Comparison of ENCODE assay signal across 8 mouse cellular contexts in the genomic region with DNA sequence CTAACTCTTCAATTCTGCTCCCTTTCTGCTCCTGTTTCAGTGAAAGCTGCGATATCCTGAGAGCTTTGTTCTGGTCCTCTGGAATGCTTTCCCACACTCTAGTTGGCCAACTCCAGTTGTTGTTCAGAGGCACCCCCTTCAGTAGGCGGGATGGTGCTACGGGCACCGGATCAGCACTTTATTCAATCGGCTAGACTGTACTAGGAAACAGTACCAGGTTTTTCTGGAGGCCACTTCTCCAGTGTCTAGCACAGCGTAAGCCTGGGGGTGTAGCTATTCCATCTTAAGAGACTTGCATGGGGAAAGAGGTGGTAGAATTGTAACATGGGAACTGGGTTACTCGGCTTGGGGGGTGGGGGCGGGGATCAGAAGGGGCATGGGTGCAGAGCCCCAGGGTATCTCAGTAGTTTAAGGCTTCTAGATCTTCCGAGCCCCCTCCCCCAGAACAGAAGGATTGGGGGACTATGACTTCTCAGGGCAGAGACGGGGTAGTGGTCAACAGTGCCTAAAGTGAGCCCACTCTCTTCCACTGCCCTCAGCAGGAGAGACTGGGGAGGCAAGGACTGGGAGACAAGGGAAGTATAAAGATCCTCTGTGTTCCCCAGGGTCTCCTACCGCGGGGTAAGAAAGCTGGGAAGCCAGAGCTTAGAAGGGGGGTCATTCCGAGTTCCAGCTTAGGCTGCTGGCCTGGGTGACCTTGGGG. TPM values are rescaled to one million over a fixed set of nuclear protein-coding genes. Genes with fewer than 3 reads are reported as not detected.
DNase-seq lines count a peak whose midpoint lies in the region; ATAC-seq and TF ChIP-seq lines count a peak whose summit lies in the region.

No protein-coding gene starts in this region.

- H3K9ac ChIP-seq in heart, embryonic 13.5 days, result peak overlapping the region; percentile 87
- peak overlapping the region; percentile 56 for H3K9ac ChIP-seq in forebrain, embryonic 15.5 days (replicated peaks)
- H3K9ac ChIP-seq in liver, embryonic 15.5 days, result no peak overlapping the region

- DNase-seq in heart, adult 9 months (ENCODE audit: low spot score in 2 of 2), result no peak
- no peak for DNase-seq in G1E (ENCODE audit: low spot score)
- no peak for DNase-seq in c-Kit-positive CD71-positive TER-119-positive erythroid progenitor cells, embryonic 14.5 days (ENCODE audit: low spot score)
- no peak for DNase-seq in adrenal gland, postnatal 4 days (ENCODE audit: low spot score in 2 of 2)
- DNase-seq in urinary bladder, postnatal 36 days (ENCODE audit: low spot score in 2 of 2), result no peak

- peak overlapping the region; percentile 99 for H3K4me2 ChIP-seq in heart, embryonic 13.5 days
- H3K4me2 ChIP-seq in forebrain, embryonic 15.5 days (replicated peaks), result peak overlapping the region; percentile 94
- peak overlapping the region; percentile 83 for H3K4me2 ChIP-seq in liver, embryonic 15.5 days

- peaks cover 31% of the 10 kb centered on the region for H3K4me1 ChIP-seq in heart, embryonic 13.5 days
- peaks cover 14% of the 10 kb centered on the region for H3K4me1 ChIP-seq in G1E (ENCODE audit: insufficient read depth, low read depth, low read length)
- peaks cover 13% of the 10 kb centered on the region for H3K4me1 ChIP-seq in forebrain, embryonic 15.5 days
- peaks cover 10% of the 10 kb centered on the region for H3K4me1 ChIP-seq in liver, embryonic 15.5 days (replicated peaks)

- H3K4me3 ChIP-seq in heart, embryonic 13.5 days, result peak overlapping the region; percentile 81
- H3K4me3 ChIP-seq in G1E (ENCODE audit: low read depth, low read length), result peak overlapping the region; percentile 66; the same call in 1 of the 2 replicates
- H3K4me3 ChIP-seq in forebrain, embryonic 15.5 days, result peak overlapping the region; percentile 59
- peak overlapping the region; percentile 55 for H3K4me3 ChIP-seq in liver, embryonic 15.5 days (replicated peaks)

- 22% methylated on average over 13 of the region's 13 CpGs for WGBS in heart, embryonic 13.5 days
- 24% methylated on average over 13 of the region's 13 CpGs for WGBS in forebrain, embryonic 15.5 days
- 28% methylated on average over 13 of the region's 13 CpGs for WGBS in liver, embryonic 15.5 days (ENCODE audit: insufficient replicate concordance)

- TF ChIP-seq CTCF in G1E (IDR thresholded peaks at IDR 0.05; ENCODE audit: low read depth, low read length), result no peak

- H3K9me3 ChIP-seq in heart, embryonic 13.5 days, result no peaks in the 10 kb centered on the region
- no peaks in the 10 kb centered on the region for H3K9me3 ChIP-seq in G1E (replicated peaks)
- H3K9me3 ChIP-seq in forebrain, embryonic 15.5 days, result no peaks in the 10 kb centered on the region
- H3K9me3 ChIP-seq in liver, embryonic 15.5 days (replicated peaks), result no peaks in the 10 kb centered on the region

- peak overlapping the region; percentile 57 for H3K27ac ChIP-seq in heart, embryonic 13.5 days (replicated peaks)
- no peak overlapping the region for H3K27ac ChIP-seq in forebrain, embryonic 15.5 days (replicated peaks)
- H3K27ac ChIP-seq in liver, embryonic 15.5 days (replicated peaks), result no peak overlapping the region

- H3K36me3 ChIP-seq in heart, embryonic 13.5 days, result no peaks in the 10 kb centered on the region
- no peaks in the 10 kb centered on the region for H3K36me3 ChIP-seq in G1E (replicated peaks)
- H3K36me3 ChIP-seq in forebrain, embryonic 15.5 days, result no peaks in the 10 kb centered on the region
- no peaks in the 10 kb centered on the region for H3K36me3 ChIP-seq in liver, embryonic 15.5 days (replicated peaks)

- ATAC-seq in heart, embryonic 13.5 days (ENCODE audit: extremely low read depth, insufficient number of reproducible peaks, low FRiP score, low TSS enrichment), result no peak
- ATAC-seq in G1E (ENCODE audit: extremely low read depth, insufficient number of reproducible peaks, low FRiP score, poor library complexity, severe bottlenecking), result no peak
- ATAC-seq in forebrain, embryonic 15.5 days (replicated peaks), result peak; percentile 39
- ATAC-seq in liver, embryonic 15.5 days (ENCODE audit: insufficient read depth), result no peak

- peaks cover 60% of the 10 kb centered on the region for H3K27me3 ChIP-seq in heart, embryonic 13.5 days (replicated peaks)
- H3K27me3 ChIP-seq in G1E (ENCODE audit: insufficient read depth, low read length), result peaks cover 82% of the 10 kb centered on the region
- H3K27me3 ChIP-seq in forebrain, embryonic 15.5 days, result peaks cover 12% of the 10 kb centered on the region; the same call in 1 of the 2 replicates
- H3K27me3 ChIP-seq in liver, embryonic 15.5 days, result peaks cover 89% of the 10 kb centered on the region

RNA-seq across cellular contexts. Expression of a gene that starts 0.7 kb away (rescaled TPM):
- polyA plus RNA-seq in heart, embryonic 13.5 days (2015; fragmentation: Nextera tagmentation; extraction: Ambion mirVana), result 1.6 and 2.3 TPM in 2 replicates
- total RNA-seq in G1E (2014; fragmentation: Nextera tagmentation) (20.8 and 30.5 TPM in 2 replicates), G1E (2017) (22.5 and 23.2 TPM in 2 replicates)
- 8.3 and 9.2 TPM in 2 replicates for polyA plus RNA-seq in G1E (2012)
- polyA plus RNA-seq in forebrain, embryonic 15.5 days (2015; fragmentation: Nextera tagmentation; extraction: Ambion mirVana), result 0.38 and 0.60 TPM in 2 replicates
- 0.13 and 0.25 TPM in 2 replicates for polyA plus RNA-seq in liver, embryonic 15.5 days (2015; fragmentation: Nextera tagmentation; extraction: Ambion mirVana)
- 10 to 100 TPM in 1 of 2 experiments, 1 to 10 TPM in 1; 8.2 to 10.3 TPM for total RNA-seq in adrenal gland, postnatal 4 days (2021)
